Mouse (Mus musculus) limb, embryonic 14.5 days (tissue): ENCODE results near the gene Rasd2. TPM values are rescaled to one million over a fixed set of nuclear protein-coding genes. Genes with fewer than 3 reads are reported as not detected.

Experiments used
- ATAC-seq: fragments of 200-750 bp; cut with Nextera tagmentation; 2 replicates; pipeline ENCODE4 v1.8.0; 2017; ENCODE audit warnings: low read depth, moderate number of reproducible peaks, moderate TSS enrichment; ENCODE audit not compliant: low FRiP score
- DNase-seq: peaks from one replicate; pipeline ENCODE4 v3.0.0-alpha.2; 2015; ENCODE audit warnings: low spot score
- H3K27ac ChIP-seq: fragments of 300-500 bp; sonication (generic); replicated peaks from 2 replicates; pipeline ENCODE4 v1.5.1; 2014; ENCODE audit warnings: low read depth, mild to moderate bottlenecking, low read length, moderate library complexity, mixed read lengths
- H3K27me3 ChIP-seq: fragments of 300-500 bp; sonication (generic); 2 replicates; pipeline ENCODE4 v1.6.1; 2014; ENCODE audit warnings: low read length, mixed read lengths; ENCODE audit not compliant: control insufficient read depth, insufficient read depth
- H3K36me3 ChIP-seq: fragments of 300-500 bp; sonication (generic); 2 replicates; pipeline ENCODE4 v1.6.1; 2014; ENCODE audit warnings: mild to moderate bottlenecking, low read length, moderate library complexity, mixed read lengths; ENCODE audit not compliant: control insufficient read depth, insufficient read depth
- H3K4me1 ChIP-seq: fragments of 300-500 bp; sonication (generic); 2 replicates; pipeline ENCODE4 v1.6.1; 2014; ENCODE audit warnings: antibody characterized with exemption, low read length, mixed read lengths; ENCODE audit not compliant: control insufficient read depth, insufficient read depth
- H3K4me2 ChIP-seq: fragments of 300-500 bp; sonication (generic); replicated peaks from 2 replicates; pipeline ENCODE4 v1.6.1; 2014; ENCODE audit warnings: low read depth, mild to moderate bottlenecking, low read length, moderate library complexity; ENCODE audit not compliant: severe bottlenecking
- H3K4me3 ChIP-seq: fragments of 300-500 bp; sonication (generic); replicated peaks from 2 replicates; pipeline ENCODE4 v1.5.1; 2014; ENCODE audit warnings: low read length
- H3K9ac ChIP-seq: fragments of 300-500 bp; sonication (generic); 2 replicates; pipeline ENCODE4 v1.6.1; 2014; ENCODE audit warnings: mild to moderate bottlenecking, low read depth, low read length, moderate library complexity; ENCODE audit not compliant: severe bottlenecking
- H3K9me3 ChIP-seq: fragments of 300-500 bp; sonication (generic); 2 replicates; pipeline ENCODE4 v1.6.1; 2016; ENCODE audit warnings: low read length; ENCODE audit not compliant: control insufficient read depth
- POLR2A ChIP-seq: fragments of 200-500 bp; IDR thresholded peaks from 2 replicates; pipeline ENCODE4 v1.8.0; 2012; ENCODE audit warnings: inconsistent platforms, mild to moderate bottlenecking, moderate library complexity, borderline replicate concordance; ENCODE audit not compliant: insufficient read depth, insufficient read length; ENCODE audit errors: extremely low read depth
- WGBS: fragments of 180-500 bp; shearing (Covaris S2); extraction: QIAGEN DNeasy Blood & Tissue Kit; methylation state at CpG from one replicate; pipeline ENCODE4 v1.1.7; 2014; 5-methylcytosine and 5-hydroxymethylcytosine counted together
- polyA plus RNA-seq, 2 experiments: library from polyadenylated mRNA; depleted of rRNA in 1 of 2; stranded (reverse) in 1 of 2; unstranded in 1 of 2; fragments of >200 nt; fragmentation: Nextera tagmentation in 1 of 2; extraction: Ambion mirVana in 1 of 2; gene quantifications; 2 replicates each; pipeline versions ENCODE4 v1.2.1 to v1.2.3; 2012 to 2014

Rasd2 gene
- polyA plus RNA-seq, 2 experiments, result 0.08 to 0.29 TPM

- no peak overlapping the region for H3K4me3 ChIP-seq
- H3K4me2 ChIP-seq, result no peak overlapping the region
- H3K27me3 ChIP-seq, result no peaks in the 10 kb centered on the region
- H3K27ac ChIP-seq, result no peak overlapping the region
- 92% methylated on average over 5 of the region's 5 CpGs for WGBS
- no peak for ATAC-seq
- H3K9me3 ChIP-seq, result no peaks in the 10 kb centered on the region
- no peak for TF ChIP-seq POLR2A
- no peaks in the 10 kb centered on the region for H3K4me1 ChIP-seq
- no peak for DNase-seq
- H3K9ac ChIP-seq, result no peak overlapping the region
- H3K36me3 ChIP-seq, result no peaks in the 10 kb centered on the region
Measured at GRCm38 (mm10) chr8:75222665-75223064, 8.9 kb downstream of the Rasd2 start.

GRCm38 (mm10) chr8:75226773-75227172 lies 13.0 kb downstream of the Rasd2 start:
- ATAC-seq, result no peak
- TF ChIP-seq POLR2A, result no peak
- no peaks in the 10 kb centered on the region for H3K4me1 ChIP-seq
- no peaks in the 10 kb centered on the region for H3K36me3 ChIP-seq
- no peak overlapping the region for H3K4me2 ChIP-seq
- H3K4me3 ChIP-seq, result no peak overlapping the region
- 80% methylated on average over 2 of the region's 2 CpGs for WGBS
- no peak overlapping the region for H3K27ac ChIP-seq
- H3K9ac ChIP-seq, result no peak overlapping the region
- H3K9me3 ChIP-seq, result no peaks in the 10 kb centered on the region
- DNase-seq, result no peak
- no peaks in the 10 kb centered on the region for H3K27me3 ChIP-seq

- 60% methylated on average over 4 of the region's 4 CpGs for WGBS
- H3K4me2 ChIP-seq, result no peak overlapping the region
Measured at GRCm38 (mm10) chr8:75233915-75234554, 20.3 kb downstream of the Rasd2 start.

GRCm38 (mm10) chr8:75247331-75247730 lies 33.6 kb downstream of the Rasd2 start:
- Histone ChIP-seq H3K9ac (no peak overlapping the region), H3K9me3 (peaks cover 6% of the 10 kb centered on the region), H3K4me2 (no peak overlapping the region), H3K36me3 (no peaks in the 10 kb centered on the region), H3K4me3 (no peak overlapping the region), H3K27ac (no peak overlapping the region), H3K4me1 (no peaks in the 10 kb centered on the region), H3K27me3 (no peaks in the 10 kb centered on the region)
- no peak for ATAC-seq
- no peak for TF ChIP-seq POLR2A
- DNase-seq, result no peak
- 93% methylated on average over 15 of the region's 15 CpGs for WGBS

More at GRCm38 (mm10) chr8:75233915-75234554, 20.3 kb downstream of the Rasd2 start:
- Histone ChIP-seq H3K27me3 (no peaks in the 10 kb centered on the region), H3K4me1 (no peaks in the 10 kb centered on the region), H3K9me3 (no peaks in the 10 kb centered on the region), H3K4me3 (no peak overlapping the region), H3K27ac (no peak overlapping the region), H3K36me3 (no peaks in the 10 kb centered on the region), H3K9ac (no peak overlapping the region)
- no peak for ATAC-seq
- no peak for TF ChIP-seq POLR2A
- DNase-seq, result no peak

- Histone ChIP-seq H3K9me3 (peaks cover 6% of the 10 kb centered on the region), H3K36me3 (no peaks in the 10 kb centered on the region), H3K4me2 (no peak overlapping the region), H3K4me1 (no peaks in the 10 kb centered on the region), H3K27ac (no peak overlapping the region), H3K4me3 (no peak overlapping the region), H3K27me3 (no peaks in the 10 kb centered on the region), H3K9ac (no peak overlapping the region)
- TF ChIP-seq POLR2A, result no peak
- no peak for DNase-seq
- WGBS, result 84% methylated on average over 4 of the region's 4 CpGs
- ATAC-seq, result no peak
Measured at GRCm38 (mm10) chr8:75249186-75249585, 35.4 kb downstream of the Rasd2 start.
